Mouse (Mus musculus) midbrain, embryonic 14.5 days (tissue): ENCODE data around the gene St3gal4. TPM values are rescaled to one million over a fixed set of nuclear protein-coding genes. Genes with fewer than 3 reads are reported as not detected.

ENCODE experiments used
- ATAC-seq: fragments of 200-750 bp; cut with Nextera tagmentation; 2 replicates; pipeline ENCODE4 v1.8.0; 2017; ENCODE audit warnings: moderate number of reproducible peaks, moderate library complexity; ENCODE audit not compliant: low FRiP score, low TSS enrichment
- DNase-seq: peaks from one replicate; pipeline ENCODE4 v3.0.0-alpha.2; 2015
- H3K27ac ChIP-seq: fragments of 300-500 bp; sonication (generic); replicated peaks from 2 replicates; pipeline ENCODE4 v1.5.1; 2014; ENCODE audit warnings: mild to moderate bottlenecking, low read depth, low read length, moderate library complexity
- H3K27me3 ChIP-seq: fragments of 300-500 bp; sonication (generic); 2 replicates; pipeline ENCODE4 v1.6.1; 2014; ENCODE audit warnings: low read length, control low read depth, mixed read lengths; ENCODE audit not compliant: control insufficient read depth, insufficient read depth
- H3K36me3 ChIP-seq: fragments of 300-500 bp; sonication (generic); 2 replicates; pipeline ENCODE4 v1.6.1; 2014; ENCODE audit warnings: low read length, control low read depth; ENCODE audit not compliant: control insufficient read depth, insufficient read depth
- H3K4me1 ChIP-seq: fragments of 300-500 bp; sonication (generic); 2 replicates; pipeline ENCODE4 v1.6.1; 2014; ENCODE audit warnings: mild to moderate bottlenecking, antibody characterized with exemption, low read length, control low read depth; ENCODE audit not compliant: control insufficient read depth, insufficient read depth
- H3K4me2 ChIP-seq: fragments of 300-500 bp; sonication (generic); 2 replicates; pipeline ENCODE4 v1.6.1; 2014; ENCODE audit warnings: mild to moderate bottlenecking, low read length, moderate library complexity
- H3K4me3 ChIP-seq: fragments of 300-500 bp; sonication (generic); replicated peaks from 2 replicates; pipeline ENCODE4 v1.5.1; 2014; ENCODE audit warnings: low read depth, low read length
- H3K9ac ChIP-seq: fragments of 300-500 bp; sonication (generic); replicated peaks from 2 replicates; pipeline ENCODE4 v1.6.1; 2014; ENCODE audit warnings: mild to moderate bottlenecking, low read length, moderate library complexity
- H3K9me3 ChIP-seq: fragments of 300-500 bp; sonication (generic); 2 replicates; pipeline ENCODE4 v1.6.1; 2016; ENCODE audit warnings: low read length, control low read depth, mixed read lengths; ENCODE audit not compliant: control insufficient read depth
- WGBS: fragments of 180-500 bp; shearing (Covaris S2); extraction: QIAGEN DNeasy Blood & Tissue Kit; methylation state at CpG from one replicate; pipeline ENCODE4 v1.1.7; 2014; 5-methylcytosine and 5-hydroxymethylcytosine counted together
- polyA plus RNA-seq: library from polyadenylated mRNA; unstranded; fragments of >200 nt; fragmentation: Nextera tagmentation; extraction: Ambion mirVana; gene quantifications from 2 replicates; pipeline ENCODE4 v1.2.1, GENCODE M21; 2014

Gene St3gal4
- polyA plus RNA-seq, 1 experiment from 2014 or later: 11.1 TPM

GRCm38 (mm10) chr9:35059881-35060280 is 59.2 kb downstream of the St3gal4 start:
- WGBS: 95% methylated on average over 5 of the region's 5 CpGs
- no peaks in the 10 kb centered on the region for H3K36me3 ChIP-seq
- H3K4me2 ChIP-seq: no peak overlapping the region
- no peak for DNase-seq
- no peak overlapping the region for H3K4me3 ChIP-seq
- H3K27me3 ChIP-seq: no peaks in the 10 kb centered on the region
- no peak overlapping the region for H3K9ac ChIP-seq
- no peak overlapping the region for H3K27ac ChIP-seq
- H3K4me1 ChIP-seq: no peaks in the 10 kb centered on the region
- H3K9me3 ChIP-seq: no peaks in the 10 kb centered on the region
- ATAC-seq: no peak

- H3K4me2 ChIP-seq: no peak overlapping the region
- H3K36me3 ChIP-seq: no peaks in the 10 kb centered on the region
- WGBS: 93% methylated on average over 2 of the region's 2 CpGs
- DNase-seq (no peak), ATAC-seq (no peak)
- H3K9ac ChIP-seq: no peak overlapping the region
- H3K4me1 ChIP-seq: no peaks in the 10 kb centered on the region
- no peak overlapping the region for H3K27ac ChIP-seq
- H3K4me3 ChIP-seq: no peak overlapping the region
- no peaks in the 10 kb centered on the region for H3K27me3 ChIP-seq
- no peaks in the 10 kb centered on the region for H3K9me3 ChIP-seq
Observed at GRCm38 (mm10) chr9:35058596-35059354, 60.3 kb downstream of the St3gal4 start.

- no peak overlapping the region for H3K4me3 ChIP-seq
- DNase-seq (no peak), ATAC-seq (no peak)
- H3K27ac ChIP-seq: no peak overlapping the region
- H3K36me3 ChIP-seq: peaks cover 1% of the 10 kb centered on the region; the same call in 1 of the 2 replicates
- no peaks in the 10 kb centered on the region for H3K9me3 ChIP-seq
- WGBS: 94% methylated on average over 4 of the region's 4 CpGs
- H3K4me2 ChIP-seq: no peak overlapping the region
- H3K27me3 ChIP-seq: no peaks in the 10 kb centered on the region
- H3K4me1 ChIP-seq: no peaks in the 10 kb centered on the region
- no peak overlapping the region for H3K9ac ChIP-seq
Observed at GRCm38 (mm10) chr9:35058186-35058585, 60.9 kb downstream of the St3gal4 start.

- no peak for ATAC-seq
Observed at GRCm38 (mm10) chr9:35057631-35058030, 61.4 kb downstream of the St3gal4 start.

GRCm38 (mm10) chr9:35056611-35057010 is 62.5 kb downstream of the St3gal4 start:
- no peak overlapping the region for H3K9ac ChIP-seq
- no peaks in the 10 kb centered on the region for H3K4me1 ChIP-seq
- no peak overlapping the region for H3K27ac ChIP-seq
- H3K27me3 ChIP-seq: no peaks in the 10 kb centered on the region
- H3K4me3 ChIP-seq: no peak overlapping the region
- 98% methylated on average over 3 of the region's 3 CpGs for WGBS
- ATAC-seq (no peak), DNase-seq (no peak)
- no peaks in the 10 kb centered on the region for H3K9me3 ChIP-seq
- H3K4me2 ChIP-seq: no peak overlapping the region
- peaks cover 3% of the 10 kb centered on the region; the same call in 1 of the 2 replicates for H3K36me3 ChIP-seq

More at GRCm38 (mm10) chr9:35057631-35058030, 61.4 kb downstream of the St3gal4 start:
- DNase-seq: no peak
- no peaks in the 10 kb centered on the region for H3K27me3 ChIP-seq
- no peak overlapping the region for H3K9ac ChIP-seq
- no peaks in the 10 kb centered on the region for H3K9me3 ChIP-seq
- H3K4me3 ChIP-seq: no peak overlapping the region
- no peaks in the 10 kb centered on the region for H3K4me1 ChIP-seq
- peaks cover 3% of the 10 kb centered on the region; the same call in 1 of the 2 replicates for H3K36me3 ChIP-seq
- 89% methylated on average over 6 of the region's 6 CpGs for WGBS
- H3K4me2 ChIP-seq: no peak overlapping the region
- H3K27ac ChIP-seq: no peak overlapping the region

GRCm38 (mm10) chr9:35055528-35056330 is 63.3 kb downstream of the St3gal4 start:
- H3K9me3 ChIP-seq: no peaks in the 10 kb centered on the region
- H3K9ac ChIP-seq: no peak overlapping the region
- H3K36me3 ChIP-seq: peaks cover 3% of the 10 kb centered on the region; the same call in 1 of the 2 replicates
- no peak for ATAC-seq
- no peak for DNase-seq
- no peak overlapping the region for H3K4me2 ChIP-seq
- H3K27me3 ChIP-seq: no peaks in the 10 kb centered on the region
- H3K4me3 ChIP-seq: no peak overlapping the region
- 91% methylated on average over 11 of the region's 11 CpGs for WGBS
- H3K27ac ChIP-seq: no peak overlapping the region
- no peaks in the 10 kb centered on the region for H3K4me1 ChIP-seq

- ATAC-seq: no peak
- no peak overlapping the region for H3K4me2 ChIP-seq
Observed at GRCm38 (mm10) chr9:35053669-35054068, 65.4 kb downstream of the St3gal4 start.

GRCm38 (mm10) chr9:35053081-35053480 is 66.0 kb downstream of the St3gal4 start:
- WGBS: 97% methylated on average over 16 of the region's 16 CpGs
- H3K4me3 ChIP-seq: no peak overlapping the region
- no peak overlapping the region for H3K4me2 ChIP-seq
- no peak overlapping the region for H3K9ac ChIP-seq
- peaks cover 3% of the 10 kb centered on the region; the same call in 1 of the 2 replicates for H3K36me3 ChIP-seq
- ATAC-seq (no peak), DNase-seq (no peak)
- H3K27me3 ChIP-seq: no peaks in the 10 kb centered on the region
- H3K4me1 ChIP-seq: no peaks in the 10 kb centered on the region
- H3K27ac ChIP-seq: no peak overlapping the region
- no peaks in the 10 kb centered on the region for H3K9me3 ChIP-seq

More at GRCm38 (mm10) chr9:35053669-35054068, 65.4 kb downstream of the St3gal4 start:
- no peak overlapping the region for H3K9ac ChIP-seq
- H3K27ac ChIP-seq: no peak overlapping the region
- peaks cover 3% of the 10 kb centered on the region; the same call in 1 of the 2 replicates for H3K36me3 ChIP-seq
- H3K4me3 ChIP-seq: no peak overlapping the region
- WGBS: 64% methylated on average over 3 of the region's 3 CpGs
- peak; percentile 46 for DNase-seq
- no peaks in the 10 kb centered on the region for H3K9me3 ChIP-seq
- H3K4me1 ChIP-seq: no peaks in the 10 kb centered on the region
- H3K27me3 ChIP-seq: no peaks in the 10 kb centered on the region
